Mouse (Mus musculus) limb, embryonic 14.5 days (tissue): ENCODE results near the gene Negr1. TPM values are rescaled to one million over a fixed set of nuclear protein-coding genes. Genes with fewer than 3 reads are reported as not detected.

Experiments used
- ATAC-seq: fragments of 200-750 bp; cut with Nextera tagmentation; 2 replicates; pipeline ENCODE4 v1.8.0; 2017; ENCODE audit warnings: low read depth, moderate number of reproducible peaks, moderate TSS enrichment; ENCODE audit not compliant: low FRiP score
- DNase-seq: peaks from one replicate; pipeline ENCODE4 v3.0.0-alpha.2; 2015; ENCODE audit warnings: low spot score
- H3K27ac ChIP-seq: fragments of 300-500 bp; sonication (generic); replicated peaks from 2 replicates; pipeline ENCODE4 v1.5.1; 2014; ENCODE audit warnings: low read depth, mild to moderate bottlenecking, low read length, moderate library complexity, mixed read lengths
- H3K27me3 ChIP-seq: fragments of 300-500 bp; sonication (generic); 2 replicates; pipeline ENCODE4 v1.6.1; 2014; ENCODE audit warnings: low read length, mixed read lengths; ENCODE audit not compliant: control insufficient read depth, insufficient read depth
- H3K36me3 ChIP-seq: fragments of 300-500 bp; sonication (generic); 2 replicates; pipeline ENCODE4 v1.6.1; 2014; ENCODE audit warnings: mild to moderate bottlenecking, low read length, moderate library complexity, mixed read lengths; ENCODE audit not compliant: control insufficient read depth, insufficient read depth
- H3K4me1 ChIP-seq: fragments of 300-500 bp; sonication (generic); 2 replicates; pipeline ENCODE4 v1.6.1; 2014; ENCODE audit warnings: antibody characterized with exemption, low read length, mixed read lengths; ENCODE audit not compliant: control insufficient read depth, insufficient read depth
- H3K4me2 ChIP-seq: fragments of 300-500 bp; sonication (generic); replicated peaks from 2 replicates; pipeline ENCODE4 v1.6.1; 2014; ENCODE audit warnings: low read depth, mild to moderate bottlenecking, low read length, moderate library complexity; ENCODE audit not compliant: severe bottlenecking
- H3K4me3 ChIP-seq: fragments of 300-500 bp; sonication (generic); replicated peaks from 2 replicates; pipeline ENCODE4 v1.5.1; 2014; ENCODE audit warnings: low read length
- H3K9ac ChIP-seq: fragments of 300-500 bp; sonication (generic); 2 replicates; pipeline ENCODE4 v1.6.1; 2014; ENCODE audit warnings: mild to moderate bottlenecking, low read depth, low read length, moderate library complexity; ENCODE audit not compliant: severe bottlenecking
- H3K9me3 ChIP-seq: fragments of 300-500 bp; sonication (generic); 2 replicates; pipeline ENCODE4 v1.6.1; 2016; ENCODE audit warnings: low read length; ENCODE audit not compliant: control insufficient read depth
- POLR2A ChIP-seq: fragments of 200-500 bp; IDR thresholded peaks from 2 replicates; pipeline ENCODE4 v1.8.0; 2012; ENCODE audit warnings: inconsistent platforms, mild to moderate bottlenecking, moderate library complexity, borderline replicate concordance; ENCODE audit not compliant: insufficient read depth, insufficient read length; ENCODE audit errors: extremely low read depth
- WGBS: fragments of 180-500 bp; shearing (Covaris S2); extraction: QIAGEN DNeasy Blood & Tissue Kit; methylation state at CpG from one replicate; pipeline ENCODE4 v1.1.7; 2014; 5-methylcytosine and 5-hydroxymethylcytosine counted together
- polyA plus RNA-seq, 2 experiments: library from polyadenylated mRNA; depleted of rRNA in 1 of 2; stranded (reverse) in 1 of 2; unstranded in 1 of 2; fragments of >200 nt; fragmentation: Nextera tagmentation in 1 of 2; extraction: Ambion mirVana in 1 of 2; gene quantifications; 2 replicates each; pipeline versions ENCODE4 v1.2.1 to v1.2.3; 2012 to 2014

Gene Negr1
- polyA plus RNA-seq, 2 experiments, result 5.1 to 6.2 TPM

DNA sequence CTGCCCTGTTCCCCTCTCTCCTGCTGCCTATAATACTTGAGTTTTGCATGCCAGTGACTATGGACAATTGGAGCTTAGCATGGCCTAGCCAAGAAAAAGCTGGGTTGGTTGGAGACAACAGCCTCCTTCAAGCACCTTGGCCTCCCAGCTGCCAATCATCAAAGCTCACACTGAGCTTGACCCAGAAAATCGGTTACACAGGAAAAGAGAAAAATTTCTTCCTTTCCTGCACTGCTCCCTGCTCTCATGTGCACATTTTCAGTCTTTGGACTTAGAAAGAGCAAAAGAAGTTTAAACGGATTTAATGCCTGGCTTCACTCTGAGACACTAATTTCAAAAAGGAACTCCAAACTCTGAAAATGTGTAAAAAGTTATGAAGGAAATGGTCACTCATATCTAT, 233.0 kb downstream of the Negr1 start:
- Histone ChIP-seq H3K9me3 (no peaks in the 10 kb centered on the region), H3K36me3 (no peaks in the 10 kb centered on the region), H3K4me1 (no peaks in the 10 kb centered on the region), H3K9ac (no peak overlapping the region), H3K27me3 (no peaks in the 10 kb centered on the region), H3K4me3 (no peak overlapping the region), H3K27ac (no peak overlapping the region), H3K4me2 (no peak overlapping the region)
- whole genome bisulfite sequencing, result 42% methylated on average over 2 of the region's 2 CpGs
- ATAC-seq, result no peak
- DNase-seq, result no peak
- TF ChIP-seq POLR2A, result no peak

DNA sequence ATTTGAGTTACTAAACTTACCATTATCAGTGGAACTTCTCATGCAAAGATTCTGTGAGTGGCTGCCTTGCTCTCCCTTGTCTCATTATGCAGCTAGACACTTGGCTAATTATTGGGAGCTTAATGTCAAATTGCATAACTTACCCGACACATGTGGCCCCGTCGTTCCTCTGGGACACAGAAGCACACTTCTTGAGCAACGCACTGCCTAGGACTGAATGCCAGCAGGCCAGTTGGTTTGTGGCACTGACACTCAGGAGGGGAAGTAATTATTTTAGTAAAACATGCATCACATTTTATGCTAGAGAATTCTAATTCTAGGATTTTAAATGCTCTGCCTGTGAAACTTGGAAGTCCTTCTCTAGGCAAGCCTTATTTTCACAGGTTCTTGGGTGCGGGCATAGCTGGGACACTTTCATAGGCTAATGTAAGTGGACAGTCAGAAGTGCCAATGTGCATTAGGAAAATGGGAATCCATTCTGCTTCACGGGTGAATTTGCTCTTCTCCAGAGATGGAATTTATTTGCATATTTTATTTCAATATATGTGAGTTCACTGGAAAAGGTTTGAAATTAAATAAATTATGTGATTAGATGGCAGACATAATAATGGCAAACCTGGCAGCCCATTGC, 234.6 kb downstream of the Negr1 start:
- ATAC-seq, result no peak
- WGBS, result 81% methylated on average over 6 of the region's 6 CpGs

DNA sequence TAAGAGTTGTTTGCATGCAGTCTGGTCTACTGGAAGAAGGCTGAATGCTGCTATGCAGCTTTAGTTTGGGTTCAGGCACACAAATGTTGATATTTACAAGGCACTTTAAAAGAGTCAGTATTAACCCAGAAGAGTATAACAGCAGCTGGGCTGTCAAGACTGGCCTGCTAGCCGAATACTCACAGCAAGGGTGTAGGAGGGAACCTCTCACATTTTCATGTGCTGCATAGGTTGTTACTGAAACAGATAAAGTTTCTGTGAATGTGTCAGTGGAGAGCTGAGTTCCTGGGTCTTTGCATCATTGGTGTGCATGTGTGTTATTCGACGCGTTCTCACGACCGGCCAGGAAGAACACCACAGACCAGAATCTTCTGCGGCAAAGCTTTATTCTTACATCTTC, 237.6 kb downstream of the Negr1 start:
- ATAC-seq (no peak), DNase-seq (no peak)
- Histone ChIP-seq H3K27me3 (no peaks in the 10 kb centered on the region), H3K4me2 (no peak overlapping the region), H3K36me3 (no peaks in the 10 kb centered on the region), H3K27ac (no peak overlapping the region), H3K4me3 (no peak overlapping the region), H3K4me1 (no peaks in the 10 kb centered on the region), H3K9me3 (no peaks in the 10 kb centered on the region), H3K9ac (no peak overlapping the region)
- WGBS, result 87% methylated on average over 7 of the region's 7 CpGs
- no peak for TF ChIP-seq POLR2A

More for the DNA sequence above, 234.6 kb downstream of the Negr1 start:
- no peak overlapping the region for H3K4me2 ChIP-seq
- H3K9me3 ChIP-seq, result no peaks in the 10 kb centered on the region
- DNase-seq, result no peak
- H3K27ac ChIP-seq, result no peak overlapping the region
- H3K4me1 ChIP-seq, result no peaks in the 10 kb centered on the region
- no peak for TF ChIP-seq POLR2A
- H3K4me3 ChIP-seq, result no peak overlapping the region
- H3K9ac ChIP-seq, result no peak overlapping the region
- no peaks in the 10 kb centered on the region for H3K27me3 ChIP-seq
- H3K36me3 ChIP-seq, result no peaks in the 10 kb centered on the region

DNA sequence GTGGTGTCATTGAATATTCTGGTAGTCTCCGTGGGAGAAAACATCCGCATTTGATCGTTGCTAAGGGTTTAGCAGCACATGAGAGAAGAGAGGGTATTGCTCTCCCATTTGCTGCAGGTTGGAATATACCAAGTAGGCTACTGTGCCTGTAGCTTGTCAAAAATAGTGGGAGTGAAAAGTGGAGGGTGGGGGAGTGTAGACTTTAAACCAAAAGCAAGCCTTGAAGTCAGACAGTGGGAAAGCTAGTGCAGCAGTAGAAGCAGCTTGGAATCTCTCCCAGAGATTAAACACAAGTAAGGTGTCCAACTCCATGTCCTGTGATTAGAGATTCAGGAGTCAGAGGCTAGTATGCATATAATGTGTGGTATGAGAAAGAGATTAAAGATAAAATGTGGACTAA, 248.2 kb downstream of the Negr1 start:
- Histone ChIP-seq H3K27me3 (no peaks in the 10 kb centered on the region), H3K4me2 (no peak overlapping the region), H3K36me3 (no peaks in the 10 kb centered on the region), H3K4me3 (no peak overlapping the region), H3K27ac (no peak overlapping the region), H3K4me1 (no peaks in the 10 kb centered on the region), H3K9ac (no peak overlapping the region), H3K9me3 (no peaks in the 10 kb centered on the region)
- WGBS, result 86% methylated on average over 3 of the region's 3 CpGs
- no peak for TF ChIP-seq POLR2A
- ATAC-seq (no peak), DNase-seq (no peak)

DNA sequence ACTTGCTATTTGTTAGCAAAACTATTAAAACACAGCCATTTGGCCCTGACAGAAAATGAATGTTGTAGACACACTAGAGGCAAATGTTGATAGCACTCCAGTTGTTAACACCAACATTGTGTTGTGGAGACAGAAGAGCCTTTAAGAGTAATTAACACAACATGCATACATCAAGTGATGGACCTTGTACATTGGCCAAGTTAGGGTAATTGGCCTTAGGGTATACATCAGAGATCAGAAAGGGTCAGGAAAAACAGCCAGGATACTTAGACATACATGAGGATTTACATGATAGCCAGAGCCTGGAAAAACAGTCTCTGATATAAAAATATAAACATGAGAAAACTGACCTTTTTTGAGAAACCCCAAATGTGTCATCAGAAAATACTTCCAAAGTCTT, 255.3 kb downstream of the Negr1 start:
- DNase-seq, result no peak

More for the DNA sequence above, 255.3 kb downstream of the Negr1 start:
- Histone ChIP-seq H3K9me3 (no peaks in the 10 kb centered on the region), H3K27me3 (no peaks in the 10 kb centered on the region), H3K4me1 (peaks cover 4% of the 10 kb centered on the region; the same call in 1 of the 2 replicates), H3K4me3 (no peak overlapping the region), H3K36me3 (no peaks in the 10 kb centered on the region), H3K27ac (no peak overlapping the region), H3K9ac (no peak overlapping the region), H3K4me2 (no peak overlapping the region)
- no peak for ATAC-seq
- TF ChIP-seq POLR2A, result no peak
